Mouse (Mus musculus) myocyte (in vitro differentiated cells): ENCODE measurements around the gene Fgf7. TPM values are rescaled to one million over a fixed set of nuclear protein-coding genes. Genes with fewer than 3 reads are reported as not detected.
A peak's percentile ranks its signal among the peaks of the same experiment; 100 is the strongest.

Experiments used
- H3K27me3 ChIP-seq: one replicate; pipeline ENCODE4 v1.6.1; 2011; ENCODE audit not compliant: control insufficient read depth, insufficient read depth, insufficient read length
- H3K36me3 ChIP-seq: one replicate; pipeline ENCODE4 v1.6.1; 2011; ENCODE audit not compliant: control insufficient read depth, insufficient read depth
- H3K4me2 ChIP-seq: one replicate; pipeline ENCODE4 v1.6.1; 2011; ENCODE audit warnings: low read depth, control low read depth
- H3K4me3 ChIP-seq: one replicate; pipeline ENCODE4 v1.5.1; 2011; ENCODE audit warnings: mild to moderate bottlenecking, control low read depth, moderate library complexity
- H3K79me2 ChIP-seq: one replicate; pipeline ENCODE4 v1.6.1; 2011; ENCODE audit not compliant: control insufficient read depth, insufficient read depth
- H3ac ChIP-seq: one replicate; pipeline ENCODE4 v1.6.1; 2011; ENCODE audit not compliant: control insufficient read depth, insufficient read length
- CEBPB ChIP-seq: IDR thresholded peaks from 2 replicates; pipeline ENCODE4 v1.6.1; 2011; ENCODE audit warnings: mild to moderate bottlenecking, moderate library complexity; ENCODE audit not compliant: poor library complexity, insufficient read depth, severe bottlenecking
- E2F4 ChIP-seq: IDR thresholded peaks from one replicate; pipeline ENCODE4 v1.6.1; 2011; ENCODE audit warnings: mild to moderate bottlenecking, control low read depth, moderate library complexity; ENCODE audit not compliant: insufficient read depth
- MAX ChIP-seq: IDR thresholded peaks from one replicate; pipeline ENCODE4 v1.6.1; 2011; ENCODE audit warnings: low read depth, mild to moderate bottlenecking, control low read depth
- MYOD1 ChIP-seq, 3 experiments: IDR thresholded peaks; one replicate each; pipeline ENCODE4 v1.6.1; 2011; ENCODE audit warnings: control low read depth in 2 of 3, low read depth in 2 of 3, mild to moderate bottlenecking in 2 of 3, moderate library complexity in 1 of 3; ENCODE audit not compliant: insufficient read length in 2 of 3, control insufficient read depth in 1 of 3
- MYOG ChIP-seq, 3 experiments: IDR thresholded peaks; one replicate each; pipeline ENCODE4 v1.6.1; 2011; ENCODE audit warnings: control low read depth in 2 of 3, low read depth in 2 of 3, mild to moderate bottlenecking in 2 of 3; ENCODE audit not compliant: insufficient read length in 2 of 3, control insufficient read depth in 1 of 3, insufficient read depth in 1 of 3
- POLR2A ChIP-seq: IDR thresholded peaks from one replicate; pipeline ENCODE4 v1.6.1; 2011; ENCODE audit warnings: low read depth, mild to moderate bottlenecking, control low read depth, moderate library complexity; ENCODE audit not compliant: insufficient read length
- POLR2AphosphoS2 ChIP-seq: IDR thresholded peaks from one replicate; pipeline ENCODE4 v1.6.1; 2011; ENCODE audit warnings: low read depth, control low read depth; ENCODE audit not compliant: insufficient read length
- REST ChIP-seq: IDR thresholded peaks from one replicate; pipeline ENCODE4 v1.6.1; 2011; ENCODE audit warnings: mild to moderate bottlenecking, control low read depth, moderate library complexity; ENCODE audit not compliant: insufficient read depth, insufficient read length
- SRF ChIP-seq: IDR thresholded peaks from one replicate; pipeline ENCODE4 v1.6.1; 2011; ENCODE audit warnings: low read depth; ENCODE audit not compliant: control insufficient read depth, insufficient read length
- TCF12 ChIP-seq: IDR thresholded peaks from one replicate; pipeline ENCODE4 v1.6.1; 2011; ENCODE audit warnings: mild to moderate bottlenecking, control low read depth; ENCODE audit not compliant: poor library complexity, insufficient read depth, severe bottlenecking
- TCF3 ChIP-seq: IDR thresholded peaks from one replicate; pipeline ENCODE4 v1.6.1; 2011; ENCODE audit warnings: low read depth, control low read depth; ENCODE audit not compliant: insufficient read length
- USF1 ChIP-seq: IDR thresholded peaks from one replicate; pipeline ENCODE4 v1.6.1; 2011; ENCODE audit warnings: low read depth, mild to moderate bottlenecking, control low read depth, moderate library complexity
- polyA plus RNA-seq: library from polyadenylated mRNA; unstranded; fragments of >200 nt; fragmentation: generic; extraction: Trizol; gene quantifications from one replicate; pipeline ENCODE4 v1.2.1, GENCODE M21; 2012; ENCODE audit warnings: missing spikeins

Gene Fgf7
- polyA plus RNA-seq, 1 experiment, result 2.4 TPM

- Histone ChIP-seq H3ac (no peak overlapping the region), H3K4me2 (no peak overlapping the region), H3K79me2 (no peaks in the 10 kb centered on the region), H3K36me3 (no peaks in the 10 kb centered on the region), H3K4me3 (no peak overlapping the region), H3K27me3 (no peaks in the 10 kb centered on the region)
- no peak for TF ChIP-seq TCF12
- no peak for TF ChIP-seq MAX
- no peak for TF ChIP-seq MYOG (IDR thresholded peaks at IDR 0.05; ENCODE audit: control insufficient read depth in 1 of 3, insufficient read depth in 1 of 3, insufficient read length in 2 of 3, low read depth in 2 of 3)
- TF ChIP-seq SRF, result no peak
- TF ChIP-seq CEBPB, result no peak
- no peak for TF ChIP-seq POLR2AphosphoS2
- TF ChIP-seq TCF3, result no peak
- TF ChIP-seq E2F4, result no peak
- no peak for TF ChIP-seq POLR2A
- TF ChIP-seq REST, result no peak
- TF ChIP-seq USF1, result no peak
- no peak for TF ChIP-seq MYOD1 (IDR thresholded peaks at IDR 0.05; ENCODE audit: control insufficient read depth in 1 of 3, insufficient read length in 2 of 3, low read depth in 2 of 3)
These were observed 26.7 kb downstream of the Fgf7 start for GRCm38 (mm10) chr2:126061037-126061773.

- TF ChIP-seq MYOD1 (IDR thresholded peaks at IDR 0.05; ENCODE audit: control insufficient read depth in 1 of 3, insufficient read length in 2 of 3, low read depth in 2 of 3) (no peak), REST (no peak), SRF (no peak), POLR2AphosphoS2 (no peak), MYOG (IDR thresholded peaks at IDR 0.05; ENCODE audit: control insufficient read depth in 1 of 3, insufficient read depth in 1 of 3, insufficient read length in 2 of 3, low read depth in 2 of 3) (no peak), MAX (no peak), POLR2A (no peak), TCF3 (no peak), USF1 (no peak), TCF12 (no peak), CEBPB (no peak), E2F4 (no peak)
- Histone ChIP-seq H3K79me2 (no peaks in the 10 kb centered on the region), H3K4me2 (peak overlapping the region; percentile 27), H3ac (no peak overlapping the region), H3K27me3 (no peaks in the 10 kb centered on the region), H3K36me3 (no peaks in the 10 kb centered on the region), H3K4me3 (no peak overlapping the region)
These were observed 28.4 kb downstream of the Fgf7 start for GRCm38 (mm10) chr2:126062876-126063275.

- no peaks in the 10 kb centered on the region for H3K27me3 ChIP-seq
- peak overlapping the region; percentile 22 for H3K4me2 ChIP-seq
- H3K79me2 ChIP-seq, result no peaks in the 10 kb centered on the region
- no peak overlapping the region for H3ac ChIP-seq
- peak in 2 of 3 experiments; percentile 52 to 65 for TF ChIP-seq MYOG (IDR thresholded peaks at IDR 0.05; ENCODE audit: control insufficient read depth in 1 of 3, insufficient read depth in 1 of 3, insufficient read length in 2 of 3, low read depth in 2 of 3)
- peak in 2 of 3 experiments; percentile 54 to 55 for TF ChIP-seq MYOD1 (IDR thresholded peaks at IDR 0.05; ENCODE audit: control insufficient read depth in 1 of 3, insufficient read length in 2 of 3, low read depth in 2 of 3)
- TF ChIP-seq USF1, result no peak
- TF ChIP-seq TCF12, result peak; percentile 54
- H3K36me3 ChIP-seq, result no peaks in the 10 kb centered on the region
- H3K4me3 ChIP-seq, result no peak overlapping the region
These were observed 30.4 kb downstream of the Fgf7 start for GRCm38 (mm10) chr2:126064814-126065213.

GRCm38 (mm10) chr2:126065303-126065856 is 30.9 kb downstream of the Fgf7 start:
- no peaks in the 10 kb centered on the region for H3K79me2 ChIP-seq
- H3ac ChIP-seq, result no peak overlapping the region
- H3K4me2 ChIP-seq, result peak overlapping the region; percentile 22
- no peak for TF ChIP-seq POLR2AphosphoS2
- TF ChIP-seq E2F4, result no peak
- no peak for TF ChIP-seq MAX
- no peak for TF ChIP-seq SRF
- no peak for TF ChIP-seq POLR2A
- H3K4me3 ChIP-seq, result no peak overlapping the region
- H3K27me3 ChIP-seq, result no peaks in the 10 kb centered on the region
- no peaks in the 10 kb centered on the region for H3K36me3 ChIP-seq

- Histone ChIP-seq H3ac (no peak overlapping the region), H3K79me2 (no peaks in the 10 kb centered on the region), H3K36me3 (no peaks in the 10 kb centered on the region), H3K4me3 (no peak overlapping the region), H3K27me3 (no peaks in the 10 kb centered on the region), H3K4me2 (no peak overlapping the region)
- no peak for TF ChIP-seq MYOD1 (IDR thresholded peaks at IDR 0.05; ENCODE audit: control insufficient read depth in 1 of 3, insufficient read length in 2 of 3, low read depth in 2 of 3)
- TF ChIP-seq POLR2AphosphoS2, result no peak
- TF ChIP-seq POLR2A, result no peak
- no peak for TF ChIP-seq E2F4
- TF ChIP-seq USF1, result no peak
- no peak for TF ChIP-seq CEBPB
- TF ChIP-seq MYOG (IDR thresholded peaks at IDR 0.05; ENCODE audit: control insufficient read depth in 1 of 3, insufficient read depth in 1 of 3, insufficient read length in 2 of 3, low read depth in 2 of 3), result no peak
- no peak for TF ChIP-seq SRF
- TF ChIP-seq REST, result no peak
- no peak for TF ChIP-seq TCF12
- TF ChIP-seq MAX, result no peak
- TF ChIP-seq TCF3, result no peak
These were observed 35.3 kb downstream of the Fgf7 start for GRCm38 (mm10) chr2:126069740-126070139.
